ENCODE assay signal across 9 mouse cellular contexts in genomic region chr11:38543893-38544292, GRCm38 (mm10).
DNase-seq lines count a peak whose midpoint lies in the region; ATAC-seq and TF ChIP-seq lines count a peak whose summit lies in the region.
"Had no signal": no experiment of that assay in that cellular context is flagged by ENCODE, and none has a peak within 500 bp of the region (broad histone marks: within the 10 kb centered on the region; RNA-seq: fewer than 3 reads in every experiment).

No protein-coding gene starts in this region.

- ATAC-seq in midbrain, embryonic 16.5 days, result no peak
- no peak for ATAC-seq in forebrain, postnatal 0 days

- WGBS in midbrain, embryonic 10.5 days, result 9% methylated on average over 8 of the region's 8 CpGs
- 6% methylated on average over 8 of the region's 8 CpGs for WGBS in midbrain, embryonic 16.5 days
- WGBS in forebrain, postnatal 0 days, result 10% methylated on average over 8 of the region's 8 CpGs

- no peak overlapping the region for H3K4me3 ChIP-seq in gastrocnemius, adult 2 months
- H3K4me3 ChIP-seq in midbrain, embryonic 10.5 days, result no peak overlapping the region
- H3K4me3 ChIP-seq in midbrain, embryonic 16.5 days (ENCODE audit: low read depth, low read length), result no peak overlapping the region
- H3K4me3 ChIP-seq in forebrain, postnatal 0 days (ENCODE audit: low read depth, low read length), result no peak overlapping the region
- H3K4me3 ChIP-seq: neural tube, embryonic 13.5 days had no signal

- DNase-seq in gastrocnemius, adult 2 months, result no peak
- no peak for DNase-seq in gastrocnemius, postnatal 4 days (ENCODE audit: low spot score in 2 of 2)
- peak; percentile 29 for DNase-seq in midbrain, embryonic 10.5 days (ENCODE audit: low spot score)
- DNase-seq in forebrain, postnatal 0 days, result peak; percentile 15
- DNase-seq in retina, embryonic 14.5 days (ENCODE audit: low spot score), result peak; percentile 69
- no peak for DNase-seq in urinary bladder, postnatal 14 days (ENCODE audit: low spot score)
- DNase-seq in natural killer cell, adult 2 months (ENCODE audit: low spot score in 2 of 2), result no peak

- H3K27me3 ChIP-seq in midbrain, embryonic 10.5 days (ENCODE audit: low read depth, poor library complexity, severe bottlenecking), result no peaks in the 10 kb centered on the region
- H3K27me3 ChIP-seq in midbrain, embryonic 16.5 days (ENCODE audit: control insufficient read depth, insufficient read depth, low read depth, low read length), result no peaks in the 10 kb centered on the region
- H3K27me3 ChIP-seq in forebrain, postnatal 0 days (ENCODE audit: insufficient read depth, low read length), result no peaks in the 10 kb centered on the region
- H3K27me3 ChIP-seq: neural tube, embryonic 13.5 days had no signal

- peak; percentile 28; the same call in 1 of the 2 replicates for TF ChIP-seq CTCF in gastrocnemius, adult 2 months (IDR thresholded peaks at IDR 0.05)
- peak; percentile 40 for TF ChIP-seq CTCF in forebrain, postnatal 0 days (IDR thresholded peaks at IDR 0.05; ENCODE audit: low read depth)

- no peaks in the 10 kb centered on the region for H3K9me3 ChIP-seq in midbrain, embryonic 10.5 days (replicated peaks)
- H3K9me3 ChIP-seq in midbrain, embryonic 16.5 days (replicated peaks; ENCODE audit: control insufficient read depth, low read length, poor library complexity, severe bottlenecking), result no peaks in the 10 kb centered on the region
- H3K9me3 ChIP-seq in forebrain, postnatal 0 days (ENCODE audit: low read length), result no peaks in the 10 kb centered on the region
- H3K9me3 ChIP-seq: neural tube, embryonic 13.5 days had no signal

- intact Hi-C loops in gastrocnemius, adult 2 months (cut with DNase I), result no loop called here

- no peak overlapping the region for H3K4me2 ChIP-seq in midbrain, embryonic 16.5 days (ENCODE audit: low read length)
- no peak overlapping the region for H3K4me2 ChIP-seq in forebrain, postnatal 0 days (ENCODE audit: low read depth)
- H3K4me2 ChIP-seq: neural tube, embryonic 13.5 days had no signal

- H3K36me3 ChIP-seq in midbrain, embryonic 10.5 days, result no peaks in the 10 kb centered on the region
- no peaks in the 10 kb centered on the region for H3K36me3 ChIP-seq in midbrain, embryonic 16.5 days (ENCODE audit: control insufficient read depth, insufficient read depth, low read length)
- no peaks in the 10 kb centered on the region for H3K36me3 ChIP-seq in forebrain, postnatal 0 days (ENCODE audit: insufficient read depth)
- H3K36me3 ChIP-seq: neural tube, embryonic 13.5 days had no signal

- no peak overlapping the region for H3K27ac ChIP-seq in gastrocnemius, adult 2 months
- no peak overlapping the region for H3K27ac ChIP-seq in midbrain, embryonic 10.5 days (replicated peaks)
- no peak overlapping the region for H3K27ac ChIP-seq in midbrain, embryonic 16.5 days (ENCODE audit: low read length)
- no peak overlapping the region for H3K27ac ChIP-seq in forebrain, postnatal 0 days (ENCODE audit: low read depth, low read length)
- H3K27ac ChIP-seq: neural tube, embryonic 13.5 days had no signal

- H3K4me1 ChIP-seq in midbrain, embryonic 10.5 days, result peaks cover 5% of the 10 kb centered on the region; the same call in 1 of the 2 replicates
- H3K4me1 ChIP-seq in midbrain, embryonic 16.5 days (ENCODE audit: control insufficient read depth, insufficient read depth, low read length), result no peaks in the 10 kb centered on the region
- H3K4me1 ChIP-seq in forebrain, postnatal 0 days (ENCODE audit: insufficient read depth), result no peaks in the 10 kb centered on the region
- H3K4me1 ChIP-seq: neural tube, embryonic 13.5 days had no signal

- H3K9ac ChIP-seq in midbrain, embryonic 16.5 days (ENCODE audit: low read depth, low read length), result no peak overlapping the region
- H3K9ac ChIP-seq in forebrain, postnatal 0 days, result no peak overlapping the region
- H3K9ac ChIP-seq: neural tube, embryonic 13.5 days had no signal

Comparison
In these comparisons a context has a peak if more than half of its experiments do, and no peak if none do; other contexts are left out.
1. DNase-seq: peak in midbrain, embryonic 10.5 days (single experiment), forebrain, postnatal 0 days (single experiment) and retina, embryonic 14.5 days (single experiment); none in gastrocnemius, adult 2 months (single experiment), gastrocnemius, postnatal 4 days (0 of 2), urinary bladder, postnatal 14 days (single experiment) and natural killer cell, adult 2 months (0 of 2).